Mouse (Mus musculus): ENCODE data around the gene Ina. TPM values are rescaled to one million over a fixed set of nuclear protein-coding genes. Genes with fewer than 3 reads are reported as not detected.

Ina gene
- polyA plus RNA-seq, 1 experiment, result not detected

- TF ChIP-seq POLR2A (IDR thresholded peaks at IDR 0.05; ENCODE audit: borderline replicate concordance, control insufficient read depth, low read depth, low read length) (no peak), CTCF (IDR thresholded peaks at IDR 0.05; ENCODE audit: control insufficient read depth, insufficient read depth, low read length) (no peak)
- H3K4me3 ChIP-seq (replicated peaks; ENCODE audit: control insufficient read depth, low read depth, low read length), result no peak overlapping the region
- WGBS, result 54% methylated on average over 6 of the region's 6 CpGs
Observed at GRCm38 (mm10) chr19:47019326-47019725, 4.8 kb downstream of the Ina start.

GRCm38 (mm10) chr19:47022709-47023108, 8.2 kb downstream of the Ina start:
- no peak overlapping the region for H3K4me3 ChIP-seq (replicated peaks; ENCODE audit: control insufficient read depth, low read depth, low read length)
- no peak overlapping the region for H3K27ac ChIP-seq (ENCODE audit: control insufficient read depth, insufficient read depth, low read depth, low read length, poor library complexity)
- WGBS, result 45% methylated on average over 4 of the region's 4 CpGs
- no peak for TF ChIP-seq CTCF (IDR thresholded peaks at IDR 0.05; ENCODE audit: control insufficient read depth, insufficient read depth, low read length)
- no peak for TF ChIP-seq POLR2A (IDR thresholded peaks at IDR 0.05; ENCODE audit: borderline replicate concordance, control insufficient read depth, low read depth, low read length)
- no peaks in the 10 kb centered on the region for H3K4me1 ChIP-seq (ENCODE audit: control insufficient read depth, insufficient read depth, low read length)

More at GRCm38 (mm10) chr19:47019326-47019725, 4.8 kb downstream of the Ina start:
- Histone ChIP-seq H3K27ac (ENCODE audit: control insufficient read depth, insufficient read depth, low read depth, low read length, poor library complexity) (no peak overlapping the region), H3K4me1 (ENCODE audit: control insufficient read depth, insufficient read depth, low read length) (no peaks in the 10 kb centered on the region)

GRCm38 (mm10) chr19:47023546-47023945, 9.0 kb downstream of the Ina start:
- H3K4me1 ChIP-seq (ENCODE audit: control insufficient read depth, insufficient read depth, low read length), result no peaks in the 10 kb centered on the region
- H3K4me3 ChIP-seq (replicated peaks; ENCODE audit: control insufficient read depth, low read depth, low read length), result no peak overlapping the region
- no peak overlapping the region for H3K27ac ChIP-seq (ENCODE audit: control insufficient read depth, insufficient read depth, low read depth, low read length, poor library complexity)
- TF ChIP-seq POLR2A (IDR thresholded peaks at IDR 0.05; ENCODE audit: borderline replicate concordance, control insufficient read depth, low read depth, low read length) (no peak), CTCF (IDR thresholded peaks at IDR 0.05; ENCODE audit: control insufficient read depth, insufficient read depth, low read length) (no peak)
- WGBS, result 77% methylated on average over 13 of the region's 13 CpGs

GRCm38 (mm10) chr19:47024954-47025353, 10.5 kb downstream of the Ina start:
- TF ChIP-seq POLR2A (IDR thresholded peaks at IDR 0.05; ENCODE audit: borderline replicate concordance, control insufficient read depth, low read depth, low read length) (no peak), CTCF (IDR thresholded peaks at IDR 0.05; ENCODE audit: control insufficient read depth, insufficient read depth, low read length) (no peak)
- Histone ChIP-seq H3K4me3 (replicated peaks; ENCODE audit: control insufficient read depth, low read depth, low read length) (no peak overlapping the region), H3K4me1 (ENCODE audit: control insufficient read depth, insufficient read depth, low read length) (no peaks in the 10 kb centered on the region), H3K27ac (ENCODE audit: control insufficient read depth, insufficient read depth, low read depth, low read length, poor library complexity) (no peak overlapping the region)
- 83% methylated on average over 10 of the region's 10 CpGs for WGBS

GRCm38 (mm10) chr19:47026513-47026912, 12.0 kb downstream of the Ina start:
- Histone ChIP-seq H3K27ac (ENCODE audit: control insufficient read depth, insufficient read depth, low read depth, low read length, poor library complexity) (no peak overlapping the region), H3K4me3 (replicated peaks; ENCODE audit: control insufficient read depth, low read depth, low read length) (no peak overlapping the region), H3K4me1 (ENCODE audit: control insufficient read depth, insufficient read depth, low read length) (no peaks in the 10 kb centered on the region)
- 77% methylated on average over 4 of the region's 4 CpGs for WGBS
- TF ChIP-seq CTCF (IDR thresholded peaks at IDR 0.05; ENCODE audit: control insufficient read depth, insufficient read depth, low read length), result no peak

GRCm38 (mm10) chr19:47029796-47030195, 15.3 kb downstream of the Ina start:
- Histone ChIP-seq H3K27ac (ENCODE audit: control insufficient read depth, insufficient read depth, low read depth, low read length, poor library complexity) (no peak overlapping the region), H3K4me1 (ENCODE audit: control insufficient read depth, insufficient read depth, low read length) (no peaks in the 10 kb centered on the region), H3K4me3 (replicated peaks; ENCODE audit: control insufficient read depth, low read depth, low read length) (no peak overlapping the region)
- TF ChIP-seq POLR2A (IDR thresholded peaks at IDR 0.05; ENCODE audit: borderline replicate concordance, control insufficient read depth, low read depth, low read length) (no peak), CTCF (IDR thresholded peaks at IDR 0.05; ENCODE audit: control insufficient read depth, insufficient read depth, low read length) (no peak)
- 92% methylated on average over 9 of the region's 9 CpGs for WGBS

- 89% methylated on average over 6 of the region's 6 CpGs for WGBS
- no peak overlapping the region for H3K27ac ChIP-seq (ENCODE audit: control insufficient read depth, insufficient read depth, low read depth, low read length, poor library complexity)
- TF ChIP-seq POLR2A (IDR thresholded peaks at IDR 0.05; ENCODE audit: borderline replicate concordance, control insufficient read depth, low read depth, low read length) (no peak), CTCF (IDR thresholded peaks at IDR 0.05; ENCODE audit: control insufficient read depth, insufficient read depth, low read length) (no peak)
- no peaks in the 10 kb centered on the region for H3K4me1 ChIP-seq (ENCODE audit: control insufficient read depth, insufficient read depth, low read length)
- H3K4me3 ChIP-seq (replicated peaks; ENCODE audit: control insufficient read depth, low read depth, low read length), result no peak overlapping the region
Observed at GRCm38 (mm10) chr19:47031770-47032169, 17.3 kb downstream of the Ina start.

GRCm38 (mm10) chr19:47034916-47035315, 20.4 kb downstream of the Ina start:
- TF ChIP-seq CTCF (IDR thresholded peaks at IDR 0.05; ENCODE audit: control insufficient read depth, insufficient read depth, low read length) (no peak), POLR2A (IDR thresholded peaks at IDR 0.05; ENCODE audit: borderline replicate concordance, control insufficient read depth, low read depth, low read length) (no peak)
- no peaks in the 10 kb centered on the region for H3K4me1 ChIP-seq (ENCODE audit: control insufficient read depth, insufficient read depth, low read length)
- 60% methylated on average over 4 of the region's 4 CpGs for WGBS
- H3K27ac ChIP-seq (ENCODE audit: control insufficient read depth, insufficient read depth, low read depth, low read length, poor library complexity), result no peak overlapping the region
- H3K4me3 ChIP-seq (replicated peaks; ENCODE audit: control insufficient read depth, low read depth, low read length), result no peak overlapping the region

GRCm38 (mm10) chr19:47036596-47036995, 22.1 kb downstream of the Ina start:
- no peak overlapping the region for H3K27ac ChIP-seq (ENCODE audit: control insufficient read depth, insufficient read depth, low read depth, low read length, poor library complexity)
- TF ChIP-seq POLR2A (IDR thresholded peaks at IDR 0.05; ENCODE audit: borderline replicate concordance, control insufficient read depth, low read depth, low read length), result no peak
- TF ChIP-seq CTCF (IDR thresholded peaks at IDR 0.05; ENCODE audit: control insufficient read depth, insufficient read depth, low read length), result no peak
- WGBS, result 76% methylated on average over 3 of the region's 3 CpGs
- no peak overlapping the region for H3K4me3 ChIP-seq (replicated peaks; ENCODE audit: control insufficient read depth, low read depth, low read length)
- no peaks in the 10 kb centered on the region for H3K4me1 ChIP-seq (ENCODE audit: control insufficient read depth, insufficient read depth, low read length)

Measured in bone marrow, adult 2 months (tissue).